Mouse (Mus musculus) neural tube, embryonic 11.5 days (tissue): Measurements from ENCODE around the gene Jam3. TPM values are rescaled to one million over a fixed set of nuclear protein-coding genes. Genes with fewer than 3 reads are reported as not detected.
A peak's percentile ranks its signal among the peaks of the same experiment; 100 is the strongest.

Experiments used
- ATAC-seq: fragments of 200-750 bp; cut with Nextera tagmentation; 2 replicates; pipeline ENCODE4 v1.8.0; 2017; ENCODE audit warnings: moderate number of reproducible peaks, mild to moderate bottlenecking, moderate TSS enrichment, moderate library complexity; ENCODE audit not compliant: insufficient read depth, low FRiP score, low TSS enrichment
- DNase-seq: peaks from one replicate; pipeline ENCODE4 v3.0.0-alpha.2; 2015; ENCODE audit warnings: low spot score
- H3K27ac ChIP-seq: fragments of 300-500 bp; sonication (generic); 2 replicates; pipeline ENCODE4 v1.5.1; 2014; ENCODE audit warnings: low read depth, mild to moderate bottlenecking, low read length
- H3K27me3 ChIP-seq: fragments of 300-500 bp; sonication (generic); 2 replicates; pipeline ENCODE4 v1.6.1; 2014; ENCODE audit warnings: mild to moderate bottlenecking, low read length, mixed read lengths; ENCODE audit not compliant: control insufficient read depth, insufficient read depth
- H3K36me3 ChIP-seq: fragments of 300-500 bp; sonication (generic); 2 replicates; pipeline ENCODE4 v1.6.1; 2014; ENCODE audit warnings: mild to moderate bottlenecking, low read length, moderate library complexity, mixed read lengths; ENCODE audit not compliant: control insufficient read depth, insufficient read depth
- H3K4me1 ChIP-seq: fragments of 300-500 bp; sonication (generic); 2 replicates; pipeline ENCODE4 v1.6.1; 2014; ENCODE audit warnings: low read length, mixed read lengths; ENCODE audit not compliant: control insufficient read depth, insufficient read depth
- H3K4me2 ChIP-seq: fragments of 300-500 bp; sonication (generic); 2 replicates; pipeline ENCODE4 v1.6.1; 2014; ENCODE audit warnings: low read depth, mild to moderate bottlenecking, moderate library complexity
- H3K4me3 ChIP-seq: fragments of 300-500 bp; sonication (generic); 2 replicates; pipeline ENCODE4 v1.5.1; 2014; ENCODE audit warnings: low read depth, low read length
- H3K9ac ChIP-seq: fragments of 300-500 bp; sonication (generic); 2 replicates; pipeline ENCODE4 v1.6.1; 2014; ENCODE audit warnings: mild to moderate bottlenecking, low read length
- H3K9me3 ChIP-seq: fragments of 300-500 bp; sonication (generic); 2 replicates; pipeline ENCODE4 v1.6.1; 2016; ENCODE audit warnings: low read length; ENCODE audit not compliant: control insufficient read depth
- WGBS: fragments of 180-500 bp; shearing (Covaris S2); extraction: QIAGEN DNeasy Blood & Tissue Kit; methylation state at CpG from one replicate; pipeline ENCODE4 v1.1.7; 2014; 5-methylcytosine and 5-hydroxymethylcytosine counted together
- polyA plus RNA-seq: library from polyadenylated mRNA; unstranded; fragments of >200 nt; fragmentation: Nextera tagmentation; extraction: Ambion mirVana; gene quantifications from 2 replicates; pipeline ENCODE4 v1.2.1, GENCODE M21; 2014

The Jam3 gene
- polyA plus RNA-seq, 1 experiment from 2014 or later = 137 TPM

DNA sequence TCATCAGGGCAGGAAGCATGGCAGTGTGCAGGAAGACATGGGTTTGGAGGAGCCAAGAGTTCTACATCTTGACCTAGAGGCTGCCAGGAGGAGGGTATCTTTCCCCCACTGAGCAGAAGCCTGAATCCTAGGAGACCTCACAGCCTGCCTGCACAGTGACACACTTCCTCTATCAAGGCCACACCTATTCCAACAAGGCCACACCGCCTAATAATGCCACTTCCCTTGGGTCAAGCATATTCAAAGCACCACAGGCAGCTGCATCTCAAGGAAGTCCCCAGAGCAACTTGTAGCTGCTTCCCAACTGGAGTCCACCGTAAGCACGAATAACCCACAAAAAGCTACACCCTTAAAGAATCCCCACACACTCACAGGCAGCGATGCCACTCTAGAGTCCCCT, 33.1 kb downstream of the Jam3 start:
- ATAC-seq (no peak), DNase-seq (no peak)
- Histone ChIP-seq H3K36me3 (no peaks in the 10 kb centered on the region), H3K9ac (no peak overlapping the region), H3K27ac (no peak overlapping the region), H3K4me3 (no peak overlapping the region), H3K4me1 (no peaks in the 10 kb centered on the region), H3K27me3 (no peaks in the 10 kb centered on the region), H3K9me3 (no peaks in the 10 kb centered on the region), H3K4me2 (no peak overlapping the region)
- 88% methylated on average over 4 of the region's 4 CpGs for WGBS

DNA sequence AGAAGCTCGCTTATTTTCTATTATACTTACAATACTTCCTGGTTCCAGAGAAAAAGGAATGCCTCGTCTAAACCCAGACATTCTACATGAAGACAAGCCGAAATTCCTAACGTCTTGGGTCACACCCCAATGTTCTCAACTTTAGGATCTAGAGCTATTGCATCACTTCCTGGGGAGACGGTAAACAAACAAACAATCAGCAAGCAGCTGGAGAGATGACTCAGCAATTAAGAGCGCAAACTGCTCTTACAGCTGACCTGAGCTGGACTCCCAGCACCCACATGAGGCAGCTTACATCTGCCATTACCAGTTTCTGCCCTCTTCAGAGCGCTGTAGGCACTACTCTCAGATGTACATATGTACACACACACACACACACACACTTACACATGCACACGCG, 34.0 kb downstream of the Jam3 start:
- no peaks in the 10 kb centered on the region for H3K4me1 ChIP-seq
- no peak overlapping the region for H3K4me3 ChIP-seq
- H3K4me2 ChIP-seq = no peak overlapping the region
- H3K27ac ChIP-seq = no peak overlapping the region
- WGBS = 86% methylated on average over 9 of the region's 9 CpGs
- no peak for ATAC-seq
- H3K36me3 ChIP-seq = no peaks in the 10 kb centered on the region
- no peak for DNase-seq
- no peak overlapping the region for H3K9ac ChIP-seq
- H3K9me3 ChIP-seq = no peaks in the 10 kb centered on the region
- H3K27me3 ChIP-seq = no peaks in the 10 kb centered on the region

DNA sequence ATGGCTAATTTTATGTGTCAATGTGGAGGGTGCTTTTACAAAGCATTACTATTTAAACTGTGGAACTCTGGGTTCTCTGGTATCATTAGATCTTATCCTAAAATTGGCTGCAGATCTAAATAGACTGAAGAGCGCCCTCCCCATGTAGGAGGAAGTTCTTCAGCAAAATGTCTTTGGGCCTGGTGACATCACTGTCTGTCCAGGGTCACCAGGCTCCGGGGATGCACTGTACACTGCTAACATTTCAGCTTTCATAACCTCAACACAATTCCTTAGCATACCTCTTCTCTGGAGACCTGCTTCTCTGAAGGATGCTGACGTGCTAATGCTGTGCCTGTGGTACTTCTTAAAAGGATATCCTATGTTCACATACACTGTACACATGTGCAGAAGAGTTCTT, 43.5 kb downstream of the Jam3 start:
- Histone ChIP-seq H3K4me2 (no peak overlapping the region), H3K9ac (no peak overlapping the region), H3K4me1 (0 out of 2 replicates have a peak, but pooled peaks cover 7% of the 10 kb centered on the region), H3K36me3 (no peaks in the 10 kb centered on the region), H3K27me3 (no peaks in the 10 kb centered on the region), H3K4me3 (no peak overlapping the region), H3K27ac (no peak overlapping the region), H3K9me3 (no peaks in the 10 kb centered on the region)
- 88% methylated on average over 3 of the region's 3 CpGs for WGBS
- no peak for ATAC-seq
- DNase-seq = no peak

DNA sequence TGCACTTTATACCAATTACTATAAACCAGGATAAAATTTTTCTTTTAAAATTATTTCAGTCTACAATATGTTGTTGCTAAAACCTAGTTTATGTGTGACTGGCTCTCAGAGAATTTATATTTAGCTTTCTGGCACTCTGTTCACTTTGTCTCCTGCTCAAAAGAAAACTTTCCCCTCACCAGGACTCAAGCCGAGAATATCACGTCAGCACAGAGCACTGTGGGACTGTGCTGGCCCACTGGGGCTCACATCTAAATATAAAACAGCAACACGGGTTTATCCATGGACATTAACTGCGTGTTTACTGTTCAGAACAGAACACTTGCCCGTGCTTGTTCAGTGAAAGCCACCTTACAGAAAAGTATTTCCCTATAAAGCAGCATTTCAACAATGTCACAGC, 44.5 kb downstream of the Jam3 start:
- no peak overlapping the region for H3K4me3 ChIP-seq
- H3K36me3 ChIP-seq = no peaks in the 10 kb centered on the region
- H3K9ac ChIP-seq = no peak overlapping the region
- H3K9me3 ChIP-seq = no peaks in the 10 kb centered on the region
- H3K27me3 ChIP-seq = no peaks in the 10 kb centered on the region
- H3K4me1 ChIP-seq = 0 out of 2 replicates have a peak, but pooled peaks cover 7% of the 10 kb centered on the region
- DNase-seq = no peak
- ATAC-seq = no peak
- 83% methylated on average over 5 of the region's 5 CpGs for WGBS
- no peak overlapping the region for H3K4me2 ChIP-seq
- no peak overlapping the region for H3K27ac ChIP-seq

DNA sequence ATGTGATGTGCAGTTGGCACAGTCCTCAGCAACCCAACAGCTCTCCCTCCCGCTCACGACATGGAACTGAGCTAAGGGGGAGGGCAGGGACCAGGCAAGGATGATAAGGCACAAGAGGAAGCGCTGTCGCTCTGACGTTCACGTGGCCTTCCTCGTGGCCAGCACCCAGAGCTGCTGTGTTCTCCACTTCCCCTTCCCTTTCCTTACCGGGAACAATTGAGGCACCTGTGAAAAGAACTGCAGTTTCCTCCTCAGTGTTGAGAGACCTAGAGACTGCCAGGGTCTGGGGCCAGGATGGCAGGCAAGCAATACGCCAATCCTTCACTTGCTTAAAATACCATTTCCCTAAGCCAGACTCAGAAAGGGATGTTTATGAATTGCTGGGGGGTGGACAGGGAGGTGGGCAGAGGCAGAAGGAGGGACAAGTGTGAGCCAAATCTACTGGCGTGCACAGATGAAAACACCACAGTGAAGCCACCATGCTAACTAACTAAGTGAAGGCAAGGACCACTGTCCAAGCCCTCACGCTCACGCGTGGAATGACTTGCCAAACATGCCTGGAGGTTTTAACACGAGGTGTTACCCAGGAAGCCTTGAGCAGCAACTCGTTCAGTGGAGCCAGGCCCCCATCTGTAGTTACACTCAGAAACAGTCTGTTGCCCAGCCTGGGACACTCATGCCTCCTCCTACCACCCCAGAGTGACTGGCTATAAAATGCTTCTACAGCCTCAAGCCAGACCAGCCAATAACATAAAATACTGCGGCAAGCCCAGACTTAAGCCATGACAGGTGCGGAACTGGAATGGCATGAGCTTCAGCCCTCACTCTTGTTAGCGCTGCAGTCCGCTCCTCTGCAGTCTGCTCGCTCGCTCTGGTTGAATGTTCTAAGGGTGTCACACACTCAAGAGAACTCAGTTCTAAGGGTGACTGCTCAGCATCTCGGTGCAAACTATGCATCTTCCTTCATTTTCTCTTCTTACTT, 45.4 kb downstream of the Jam3 start:
- 0 out of 2 replicates have a peak, but pooled peaks cover 3% of the 10 kb centered on the region for H3K36me3 ChIP-seq
- ATAC-seq = no peak
- no peak overlapping the region for H3K4me3 ChIP-seq
- H3K9me3 ChIP-seq = no peaks in the 10 kb centered on the region
- WGBS = 80% methylated on average over 22 of the region's 22 CpGs
- no peak overlapping the region for H3K9ac ChIP-seq
- no peaks in the 10 kb centered on the region for H3K27me3 ChIP-seq
- no peak overlapping the region for H3K4me2 ChIP-seq
- H3K4me1 ChIP-seq = 0 out of 2 replicates have a peak, but pooled peaks cover 7% of the 10 kb centered on the region
- 0 out of 2 replicates have a peak overlapping the region, but pooled peaks have one; percentile 10 for H3K27ac ChIP-seq
- no peak for DNase-seq

DNA sequence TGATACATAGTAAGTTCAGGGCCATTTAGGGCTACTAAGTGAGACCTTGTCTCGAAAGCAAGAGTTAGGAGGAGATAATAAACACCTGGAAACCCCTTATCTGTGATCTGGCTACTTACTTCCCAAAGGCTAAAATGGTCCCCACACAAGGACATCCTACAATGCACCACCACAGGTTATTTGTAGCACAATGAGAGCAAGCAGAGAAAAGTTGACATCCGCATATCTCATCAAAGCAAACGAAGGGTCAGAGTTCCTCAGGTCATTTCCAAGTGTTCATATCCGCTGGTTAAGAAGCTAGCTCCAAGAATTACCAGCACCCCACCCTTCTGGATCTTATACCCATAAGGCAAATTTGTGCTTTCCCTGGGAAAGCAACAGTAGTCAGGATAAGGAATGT, 46.8 kb downstream of the Jam3 start:
- Histone ChIP-seq H3K27me3 (no peaks in the 10 kb centered on the region), H3K9me3 (no peaks in the 10 kb centered on the region), H3K36me3 (peaks cover 13% of the 10 kb centered on the region), H3K27ac (no peak overlapping the region), H3K9ac (no peak overlapping the region), H3K4me1 (0 out of 2 replicates have a peak, but pooled peaks cover 7% of the 10 kb centered on the region), H3K4me2 (no peak overlapping the region), H3K4me3 (no peak overlapping the region)
- 88% methylated on average over 4 of the region's 4 CpGs for WGBS
- DNase-seq (no peak), ATAC-seq (no peak)

DNA sequence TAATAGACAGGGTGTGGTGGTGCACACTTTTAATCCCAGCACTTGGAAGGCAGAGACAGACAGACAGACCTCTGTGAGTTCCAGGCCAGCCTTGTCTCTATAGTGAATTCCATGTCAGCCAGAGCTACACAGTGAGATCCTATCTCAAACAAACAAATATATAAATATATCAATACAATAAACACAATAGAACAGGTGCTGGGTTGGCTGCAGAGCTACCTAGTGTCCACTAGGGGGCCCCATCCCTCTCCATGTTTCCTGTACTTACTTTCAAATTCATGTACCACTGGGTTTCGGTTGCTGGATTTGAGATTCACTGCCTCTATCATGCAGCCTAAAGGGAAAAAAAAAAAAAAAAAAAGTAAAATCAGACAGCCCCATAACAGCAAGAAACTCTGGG, 49.1 kb downstream of the Jam3 start:
- H3K9ac ChIP-seq = no peak overlapping the region
- no peak overlapping the region for H3K27ac ChIP-seq
- 78% methylated on average over 1 of the region's 1 CpGs for WGBS
- no peaks in the 10 kb centered on the region for H3K27me3 ChIP-seq
- H3K4me1 ChIP-seq = 0 out of 2 replicates have a peak, but pooled peaks cover 7% of the 10 kb centered on the region
- no peaks in the 10 kb centered on the region for H3K9me3 ChIP-seq
- no peak for ATAC-seq
- H3K4me2 ChIP-seq = no peak overlapping the region
- H3K36me3 ChIP-seq = peaks cover 16% of the 10 kb centered on the region
- no peak overlapping the region for H3K4me3 ChIP-seq
- DNase-seq = peak; percentile 58

DNA sequence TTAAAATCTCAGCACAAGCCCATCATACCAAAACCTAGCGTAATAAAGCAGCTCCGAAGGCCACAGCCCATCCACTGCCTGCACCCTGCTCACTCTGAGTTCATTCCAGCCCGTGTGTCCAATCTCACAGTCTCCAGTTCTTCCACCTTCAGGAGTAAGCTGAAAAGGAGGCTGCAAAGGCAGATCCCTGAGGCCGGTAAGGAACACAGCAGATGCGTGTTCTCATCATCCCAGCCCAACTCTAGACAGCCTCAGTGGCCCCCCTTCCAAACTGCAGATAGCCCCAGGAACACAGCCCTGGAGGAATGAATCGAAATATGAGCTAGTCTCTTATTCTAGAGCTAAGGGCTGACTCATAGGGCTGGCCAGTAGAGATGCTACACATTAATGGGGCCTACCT, 53.8 kb downstream of the Jam3 start:
- Histone ChIP-seq H3K4me1 (no peaks in the 10 kb centered on the region), H3K27me3 (no peaks in the 10 kb centered on the region), H3K4me2 (no peak overlapping the region), H3K27ac (no peak overlapping the region), H3K9ac (no peak overlapping the region), H3K36me3 (peaks cover 24% of the 10 kb centered on the region), H3K9me3 (no peaks in the 10 kb centered on the region), H3K4me3 (no peak overlapping the region)
- DNase-seq = no peak
- ATAC-seq = no peak
- WGBS = 95% methylated on average over 6 of the region's 6 CpGs

DNA sequence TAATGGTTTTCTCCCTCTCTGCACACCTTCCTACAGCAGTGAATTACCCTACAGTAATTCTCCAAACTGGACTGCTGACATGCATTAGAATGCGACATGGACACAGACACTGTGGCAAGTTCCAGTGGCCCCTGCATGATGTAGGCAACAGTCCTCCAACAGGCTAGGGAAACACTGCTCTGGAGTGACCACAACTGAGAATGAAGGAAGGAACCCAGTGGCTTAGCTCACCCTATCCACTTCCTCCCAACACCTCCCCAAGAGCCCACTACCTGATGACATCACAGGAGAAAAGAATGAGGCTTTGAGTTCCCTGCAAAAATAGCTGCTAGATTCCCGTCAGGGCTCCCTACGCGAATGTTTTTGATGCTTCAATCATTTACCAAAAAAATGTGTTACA, 55.7 kb downstream of the Jam3 start:
- no peak overlapping the region for H3K9ac ChIP-seq
- H3K4me2 ChIP-seq = no peak overlapping the region
- ATAC-seq = no peak
- no peaks in the 10 kb centered on the region for H3K9me3 ChIP-seq
- WGBS = 90% methylated on average over 4 of the region's 4 CpGs
- no peaks in the 10 kb centered on the region for H3K4me1 ChIP-seq
- no peak overlapping the region for H3K27ac ChIP-seq
- DNase-seq = no peak
- peaks cover 25% of the 10 kb centered on the region for H3K36me3 ChIP-seq
- H3K4me3 ChIP-seq = no peak overlapping the region
- H3K27me3 ChIP-seq = no peaks in the 10 kb centered on the region
